Mouse (Mus musculus) heart, adult 2 months (tissue): ENCODE data around the gene Mgst1.

Experiments
- CTCF ChIP-seq: fragments of 200-600 bp; IDR thresholded peaks from 2 replicates; pipeline ENCODE4 v1.8.1; 2022; ENCODE audit warnings: antibody characterized with exemption, mild to moderate bottlenecking, moderate library complexity
- EP300 ChIP-seq: fragments of 200-500 bp; IDR thresholded peaks from 2 replicates; pipeline ENCODE4 v1.6.1; 2011; ENCODE audit warnings: low read depth, low read length, control low read depth; ENCODE audit not compliant: insufficient read depth
- POLR2A ChIP-seq: fragments of 200-500 bp; IDR thresholded peaks from 2 replicates; pipeline ENCODE4 v1.6.1; 2011; ENCODE audit warnings: mild to moderate bottlenecking, low read depth, low read length, control low read depth; ENCODE audit not compliant: insufficient read depth

DNA sequence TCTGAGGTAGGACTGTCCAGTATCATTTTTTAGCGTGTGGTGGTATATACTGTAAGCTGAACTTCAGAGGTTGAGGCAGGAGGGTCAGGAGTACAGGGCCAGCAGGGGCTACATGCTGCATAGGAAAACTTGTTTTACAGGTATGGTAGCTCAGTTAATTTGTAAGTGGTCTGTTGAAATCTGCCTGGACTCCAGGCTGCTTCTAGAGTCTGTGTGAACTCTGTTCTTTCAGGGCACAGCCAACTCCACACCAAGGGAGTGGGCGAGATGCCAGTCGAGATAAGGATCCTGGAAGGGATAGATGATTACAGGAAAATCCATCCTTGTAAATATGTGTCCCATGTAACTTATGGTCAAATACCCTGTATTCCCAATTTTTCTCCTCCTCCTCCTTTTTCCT, 3.3 kb downstream of the Mgst1 start:
- TF ChIP-seq POLR2A (no peak), CTCF (no peak), EP300 (no peak)
